Mouse (Mus musculus) erythroblast, embryonic 14.5 days (primary cell): ENCODE data around the gene Kat2a. TPM values are rescaled to one million over a fixed set of nuclear protein-coding genes. Genes with fewer than 3 reads are reported as not detected.

ENCODE experiments used
- H3K27me3 ChIP-seq: 2 replicates; pipeline ENCODE4 v1.6.1; 2012; ENCODE audit warnings: inconsistent platforms; ENCODE audit not compliant: control insufficient read depth
- H3K36me3 ChIP-seq: 2 replicates; pipeline ENCODE4 v1.6.1; 2012; ENCODE audit warnings: mild to moderate bottlenecking, inconsistent platforms; ENCODE audit not compliant: control insufficient read depth
- H3K4me1 ChIP-seq: 2 replicates; pipeline ENCODE4 v1.6.1; 2012; ENCODE audit warnings: inconsistent platforms; ENCODE audit not compliant: control insufficient read depth
- H3K4me3 ChIP-seq: replicated peaks from 2 replicates; pipeline ENCODE3; 2012; ENCODE audit warnings: moderate library complexity, mild to moderate bottlenecking, inconsistent platforms
- H3K9me3 ChIP-seq: 2 replicates; pipeline ENCODE4 v1.6.1; 2012; ENCODE audit warnings: low read length, inconsistent platforms, mixed read lengths; ENCODE audit not compliant: control insufficient read depth
- GATA1 ChIP-seq: IDR thresholded peaks from 2 replicates; pipeline ENCODE4 v1.6.1; 2012; ENCODE audit warnings: low read length, inconsistent platforms, mixed read lengths
- TAL1 ChIP-seq: IDR thresholded peaks from 3 replicates; pipeline ENCODE4 v1.6.1; 2012; ENCODE audit warnings: low read length, inconsistent platforms, mixed read lengths
- polyA plus RNA-seq: library from polyadenylated mRNA; stranded (reverse); fragments of >175 nt; gene quantifications from 2 replicates; pipeline ENCODE4 v1.2.3, GENCODE M21; 2012

Gene Kat2a
- polyA plus RNA-seq, 1 experiment, result 0.77 TPM

- peaks cover 35% of the 10 kb centered on the region for H3K27me3 ChIP-seq
These were observed 20.1 kb downstream of the Kat2a start, which contains the start of gene Zfp385c for GRCm38 (mm10) chr11:100692164-100692616. Gene Zfp385c, minus strand, starts transcription at chr11:100692455.

GRCm38 (mm10) chr11:100690389-100690788 is 21.9 kb downstream of the Kat2a start:
- TF ChIP-seq TAL1, result no peak
- TF ChIP-seq GATA1, result no peak
- peaks cover 35% of the 10 kb centered on the region for H3K27me3 ChIP-seq
- no peaks in the 10 kb centered on the region for H3K36me3 ChIP-seq
- no peaks in the 10 kb centered on the region for H3K9me3 ChIP-seq
- no peak overlapping the region for H3K4me3 ChIP-seq
- peaks cover 2% of the 10 kb centered on the region; the same call in 1 of the 2 replicates for H3K4me1 ChIP-seq

More at GRCm38 (mm10) chr11:100692164-100692616, 20.1 kb downstream of the Kat2a start, which contains the start of gene Zfp385c:
- Histone ChIP-seq H3K36me3 (no peaks in the 10 kb centered on the region), H3K4me1 (peaks cover 2% of the 10 kb centered on the region; the same call in 1 of the 2 replicates), H3K9me3 (no peaks in the 10 kb centered on the region), H3K4me3 (no peak within 1 kb of the TSS)
- TF ChIP-seq TAL1, result no peak
- no peak for TF ChIP-seq GATA1

GRCm38 (mm10) chr11:100688443-100688842 is 23.8 kb downstream of the Kat2a start:
- no peak for TF ChIP-seq TAL1
- no peak for TF ChIP-seq GATA1
- Histone ChIP-seq H3K4me3 (no peak overlapping the region), H3K27me3 (peaks cover 36% of the 10 kb centered on the region), H3K4me1 (peaks cover 2% of the 10 kb centered on the region; the same call in 1 of the 2 replicates), H3K36me3 (no peaks in the 10 kb centered on the region), H3K9me3 (no peaks in the 10 kb centered on the region)

- peaks cover 2% of the 10 kb centered on the region; the same call in 1 of the 2 replicates for H3K4me1 ChIP-seq
- H3K27me3 ChIP-seq, result peaks cover 24% of the 10 kb centered on the region
- H3K9me3 ChIP-seq, result no peaks in the 10 kb centered on the region
- H3K4me3 ChIP-seq, result no peak overlapping the region
- no peaks in the 10 kb centered on the region for H3K36me3 ChIP-seq
- TF ChIP-seq TAL1 (no peak), GATA1 (no peak)
These were observed 25.0 kb downstream of the Kat2a start for GRCm38 (mm10) chr11:100687265-100687664.

GRCm38 (mm10) chr11:100685371-100685770 is 26.9 kb downstream of the Kat2a start:
- Histone ChIP-seq H3K27me3 (peaks cover 5% of the 10 kb centered on the region; the same call in 1 of the 2 replicates), H3K4me1 (no peaks in the 10 kb centered on the region; the same call in 1 of the 2 replicates), H3K4me3 (no peak overlapping the region), H3K9me3 (no peaks in the 10 kb centered on the region), H3K36me3 (no peaks in the 10 kb centered on the region)
- TF ChIP-seq TAL1, result no peak

GRCm38 (mm10) chr11:100684084-100684483 is 28.2 kb downstream of the Kat2a start:
- TF ChIP-seq GATA1 (no peak), TAL1 (no peak)
- Histone ChIP-seq H3K36me3 (no peaks in the 10 kb centered on the region), H3K27me3 (peaks cover 2% of the 10 kb centered on the region; the same call in 1 of the 2 replicates), H3K4me1 (no peaks in the 10 kb centered on the region; the same call in 1 of the 2 replicates), H3K9me3 (no peaks in the 10 kb centered on the region), H3K4me3 (no peak overlapping the region)

- TF ChIP-seq GATA1, result no peak
- TF ChIP-seq TAL1, result no peak
- Histone ChIP-seq H3K4me1 (no peaks in the 10 kb centered on the region; the same call in 1 of the 2 replicates), H3K27me3 (peaks cover 4% of the 10 kb centered on the region), H3K9me3 (no peaks in the 10 kb centered on the region), H3K4me3 (no peak overlapping the region), H3K36me3 (no peaks in the 10 kb centered on the region)
These were observed 29.7 kb downstream of the Kat2a start for GRCm38 (mm10) chr11:100682526-100682925.

GRCm38 (mm10) chr11:100681826-100682225 is 30.4 kb downstream of the Kat2a start:
- Histone ChIP-seq H3K36me3 (no peaks in the 10 kb centered on the region), H3K4me1 (no peaks in the 10 kb centered on the region; the same call in 1 of the 2 replicates), H3K4me3 (no peak overlapping the region), H3K9me3 (no peaks in the 10 kb centered on the region), H3K27me3 (peaks cover 6% of the 10 kb centered on the region)
- no peak for TF ChIP-seq TAL1
- no peak for TF ChIP-seq GATA1

- TF ChIP-seq TAL1 (no peak), GATA1 (no peak)
- Histone ChIP-seq H3K27me3 (peaks cover 25% of the 10 kb centered on the region), H3K4me3 (no peak overlapping the region), H3K4me1 (no peaks in the 10 kb centered on the region; the same call in 1 of the 2 replicates), H3K36me3 (no peaks in the 10 kb centered on the region), H3K9me3 (no peaks in the 10 kb centered on the region)
These were observed 34.5 kb downstream of the Kat2a start for GRCm38 (mm10) chr11:100677810-100678209.

GRCm38 (mm10) chr11:100673169-100673568 is 39.1 kb downstream of the Kat2a start:
- Histone ChIP-seq H3K9me3 (no peaks in the 10 kb centered on the region), H3K4me1 (no peaks in the 10 kb centered on the region), H3K4me3 (no peak overlapping the region), H3K27me3 (peaks cover 33% of the 10 kb centered on the region), H3K36me3 (no peaks in the 10 kb centered on the region)
- TF ChIP-seq GATA1, result no peak
- no peak for TF ChIP-seq TAL1
